Mouse (Mus musculus) monocyte, adult 2 months (primary cell): ENCODE measurements around the gene Ppef2.
A peak's percentile ranks its signal among the peaks of the same experiment; 100 is the strongest.

Experiments used
- DNase-seq, 2 experiments: peaks; one replicate each; pipeline ENCODE4 v3.0.0; 2022; ENCODE audit warnings: low spot score in 2 of 2, low read depth in 1 of 2

The Ppef2 gene

GRCm38 (mm10) chr5:92256218-92256617 lies at the start of gene Ppef2:
Gene Ppef2, minus strand, starts transcription at chr5:92256278.
- no peak for DNase-seq

GRCm38 (mm10) chr5:92304291-92304690 lies 48.2 kb upstream of the Ppef2 start:
- DNase-seq, result no peak

GRCm38 (mm10) chr5:92302149-92302840 lies 46.2 kb upstream of the Ppef2 start:
- DNase-seq, result no peak

GRCm38 (mm10) chr5:92294525-92294924 lies 38.4 kb upstream of the Ppef2 start:
- no peak for DNase-seq

- no peak for DNase-seq
These were observed 35.8 kb upstream of the Ppef2 start for GRCm38 (mm10) chr5:92291652-92292414.

- DNase-seq, result no peak
These were observed 31.8 kb upstream of the Ppef2 start for GRCm38 (mm10) chr5:92287840-92288239.

GRCm38 (mm10) chr5:92283107-92283506 lies 27.0 kb upstream of the Ppef2 start:
- DNase-seq, result no peak

- no peak for DNase-seq
These were observed 26.5 kb upstream of the Ppef2 start for GRCm38 (mm10) chr5:92282571-92282970.

GRCm38 (mm10) chr5:92278942-92279537 lies 23.0 kb upstream of the Ppef2 start:
- peak; percentile 42 to 60 for DNase-seq

- peak; percentile 57 to 83 for DNase-seq
These were observed 21.6 kb upstream of the Ppef2 start, which contains the start of gene Naaa for GRCm38 (mm10) chr5:92277437-92278394. Gene Naaa, minus strand, starts transcription at chr5:92278170.

GRCm38 (mm10) chr5:92270496-92270895 lies 14.4 kb upstream of the Ppef2 start:
- peak; percentile 39 to 62 for DNase-seq

- no peak for DNase-seq
These were observed 7.8 kb upstream of the Ppef2 start for GRCm38 (mm10) chr5:92263761-92264359.

- no peak for DNase-seq
These were observed 6.6 kb upstream of the Ppef2 start for GRCm38 (mm10) chr5:92262646-92263045.

- DNase-seq, result no peak
These were observed 1.6 kb downstream of the Ppef2 start for GRCm38 (mm10) chr5:92254476-92254875.

GRCm38 (mm10) chr5:92252797-92253343 lies 3.2 kb downstream of the Ppef2 start:
- no peak for DNase-seq

- no peak for DNase-seq
These were observed 4.0 kb downstream of the Ppef2 start for GRCm38 (mm10) chr5:92252031-92252430.

GRCm38 (mm10) chr5:92248614-92249013 lies 7.5 kb downstream of the Ppef2 start:
- no peak for DNase-seq

- peak in 1 of 2 experiments; percentile 12 for DNase-seq
These were observed 10.6 kb downstream of the Ppef2 start for GRCm38 (mm10) chr5:92245483-92245882.

- no peak for DNase-seq
These were observed 11.2 kb downstream of the Ppef2 start for GRCm38 (mm10) chr5:92244900-92245299.

- DNase-seq, result no peak
These were observed 15.3 kb downstream of the Ppef2 start for GRCm38 (mm10) chr5:92240769-92241168.
